Mouse (Mus musculus) bone marrow macrophage, adult 2 months (primary cell): ENCODE measurements around the gene Ctsa.
"Not testable (repeated sequence)": the region's sequence is repeated elsewhere in the genome, so short reads cannot be mapped to it uniquely, and the experiment has no call there.

Source experiments
- CTCF ChIP-seq: IDR thresholded peaks from 2 replicates; pipeline ENCODE4 v1.5.1; 2012; ENCODE audit warnings: low read depth, mild to moderate bottlenecking, low read length, moderate library complexity
- POLR2A ChIP-seq: IDR thresholded peaks from 2 replicates; pipeline ENCODE4 v1.6.1; 2012; ENCODE audit warnings: mild to moderate bottlenecking, low read depth, low read length, borderline replicate concordance

- TF ChIP-seq POLR2A, CTCF: not testable (repeated sequence)
Measured at GRCm38 (mm10) chr2:164798554-164798953, 34.1 kb upstream of the Ctsa start.
